Mouse (Mus musculus) layer of hippocampus, postnatal 10 days (tissue): Measurements from ENCODE around the gene Akr1b8. TPM values are rescaled to one million over a fixed set of nuclear protein-coding genes. Genes with fewer than 3 reads are reported as not detected.
"Not testable (repeated sequence)": the region's sequence is repeated elsewhere in the genome, so short reads cannot be mapped to it uniquely, and the experiment has no call there.

ENCODE experiments used
- DNase-seq, 2 experiments: peaks; one replicate each; pipeline ENCODE4 v3.0.0; 2021; ENCODE audit warnings: low spot score in 2 of 2
- total RNA-seq, 2 experiments: library from RNA; stranded (reverse); gene quantifications; 2 replicates each; pipeline ENCODE4 v1.2.3; 2021

The Akr1b8 gene
- total RNA-seq, 2 experiments from 2014 or later, result 0.67 to 1.1 TPM

DNA sequence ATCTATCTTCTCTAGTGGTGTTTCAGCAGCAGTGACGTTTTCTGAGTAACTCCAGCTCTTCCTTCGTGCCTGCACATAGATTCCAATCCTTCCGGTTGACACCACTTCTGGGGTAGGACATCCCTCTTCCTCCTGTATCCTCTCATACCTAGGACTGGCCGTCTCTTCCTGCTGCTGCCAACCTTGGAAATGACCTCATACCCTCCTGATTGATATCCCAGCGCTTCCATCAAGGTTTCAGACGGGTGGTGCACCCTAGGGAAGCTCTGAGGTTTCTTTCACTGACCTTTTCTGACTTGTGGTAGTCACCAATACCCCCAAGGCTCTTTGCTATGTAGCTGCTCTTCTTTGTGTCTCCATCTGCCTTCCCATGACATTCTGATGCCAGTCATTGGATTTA is 44.5 kb downstream of the Akr1b8 start:
- DNase-seq, result no peak

GRCm38 (mm10) chr6:34399606-34400220 is 45.8 kb downstream of the Akr1b8 start:
- DNase-seq, result no peak

GRCm38 (mm10) chr6:34400696-34401095 is 46.8 kb downstream of the Akr1b8 start:
- DNase-seq, result no peak

DNA sequence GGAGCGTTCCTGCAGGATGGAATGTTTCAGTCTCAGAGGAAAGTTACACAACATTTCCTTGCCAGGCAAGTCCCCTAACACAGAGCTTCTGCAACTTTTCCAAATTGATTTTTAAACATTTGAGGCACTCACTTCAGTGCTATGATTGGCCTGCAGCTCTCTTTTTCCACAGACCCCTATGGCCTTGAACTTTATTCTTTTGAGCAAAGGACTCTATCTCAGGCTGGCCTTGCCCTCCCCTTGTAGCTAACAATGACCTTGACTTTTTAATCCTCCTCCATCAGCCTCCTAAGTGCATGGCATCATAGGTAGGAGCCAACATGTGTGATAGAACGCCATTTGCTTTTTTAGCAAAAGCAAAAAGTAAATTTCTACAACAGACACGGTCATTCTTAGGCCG is 52.8 kb downstream of the Akr1b8 start:
- DNase-seq, result no peak

DNA sequence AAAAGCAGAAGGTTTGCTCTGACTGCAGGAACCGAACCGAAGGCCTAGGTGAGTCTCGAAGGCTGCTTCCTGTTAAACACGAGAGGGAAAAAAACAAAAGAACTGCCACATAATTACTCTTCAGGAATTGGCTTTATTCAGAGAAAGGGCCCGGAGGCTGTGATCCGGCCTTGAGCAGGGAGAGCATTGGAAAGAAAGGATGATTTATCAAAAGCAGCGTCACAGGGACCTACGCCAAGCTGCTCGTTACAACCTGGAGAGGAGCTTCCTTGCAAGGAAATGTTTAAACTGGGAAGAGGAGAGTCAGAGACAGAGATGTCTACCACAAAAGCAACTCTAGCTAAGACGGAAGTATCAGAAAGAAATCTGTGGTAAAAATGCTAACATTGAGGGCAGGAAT is 53.5 kb downstream of the Akr1b8 start:
- DNase-seq, result no peak

GRCm38 (mm10) chr6:34412023-34412422 is 58.1 kb downstream of the Akr1b8 start, which contains the start of gene Akr1b7:
Gene Akr1b7, plus strand, starts transcription at chr6:34412334.
- no peak for DNase-seq

GRCm38 (mm10) chr6:34412688-34413087 is 58.8 kb downstream of the Akr1b8 start:
- no peak for DNase-seq

DNA sequence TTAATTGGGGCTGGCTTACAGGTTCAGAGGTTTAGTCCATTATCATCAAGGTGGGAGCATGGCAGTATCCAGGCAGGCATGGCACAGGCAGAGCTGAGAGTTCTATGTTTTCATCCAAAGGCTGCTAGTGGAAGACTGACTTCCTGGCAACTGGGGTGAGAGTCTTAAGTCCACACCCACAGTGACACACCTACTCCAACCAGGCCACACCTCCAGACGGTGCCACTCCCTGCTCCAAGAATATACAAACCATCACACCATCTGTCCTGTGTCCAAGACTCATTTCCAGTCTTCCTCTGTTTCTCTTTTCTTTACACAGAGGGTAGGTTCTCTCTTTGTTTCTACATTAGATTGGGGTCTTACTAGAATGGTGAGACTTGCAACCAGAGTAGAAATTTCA is 59.5 kb downstream of the Akr1b8 start:
- not testable (repeated sequence) for DNase-seq

- no peak for DNase-seq
These were observed 62.6 kb downstream of the Akr1b8 start for GRCm38 (mm10) chr6:34416521-34416920.

Other genes with a start within 250 kb of the Akr1b8 start
- 10 to 100 TPM; 34.9 to 41.0 TPM for gene Slc35b4, start 177.0 kb upstream of the Akr1b8 start, total RNA-seq
- 10 to 100 TPM; 47.0 to 47.1 TPM for gene Akr1b3, start 36.6 kb upstream of the Akr1b8 start, total RNA-seq
- 10 to 100 TPM; 18.2 to 20.0 TPM for gene Akr1b10, start 30.1 kb downstream of the Akr1b8 start, total RNA-seq
- not detected for gene Akr1b7, start 58.2 kb downstream of the Akr1b8 start, total RNA-seq
- 10 to 100 TPM; 75.1 to 75.4 TPM for gene Bpgm, start 122.1 kb downstream of the Akr1b8 start, total RNA-seq
- 10 to 100 TPM; 37.5 to 38.7 TPM for gene Cald1, start 244.4 kb downstream of the Akr1b8 start, total RNA-seq